Mouse (Mus musculus) olfactory bulb, adult 2 months (tissue): ENCODE results near the gene Cct2. TPM values are rescaled to one million over a fixed set of nuclear protein-coding genes. Genes with fewer than 3 reads are reported as not detected.

ENCODE experiments used
- H3K27ac ChIP-seq: fragments of 200-500 bp; 2 replicates; pipeline ENCODE4 v1.5.1; 2012; ENCODE audit warnings: low read depth, low read length; ENCODE audit not compliant: insufficient read depth
- H3K4me1 ChIP-seq: fragments of 200-500 bp; 2 replicates; pipeline ENCODE4 v1.6.1; 2012; ENCODE audit warnings: low read length; ENCODE audit not compliant: control insufficient read depth, insufficient read depth
- H3K4me3 ChIP-seq: fragments of 200-500 bp; 2 replicates; pipeline ENCODE4 v1.5.1; 2012; ENCODE audit warnings: mild to moderate bottlenecking, low read depth, low read length, moderate library complexity; ENCODE audit not compliant: insufficient read depth
- CTCF ChIP-seq: fragments of 200-500 bp; IDR thresholded peaks from 2 replicates; pipeline ENCODE4 v1.5.1; 2012; ENCODE audit warnings: low read depth, mild to moderate bottlenecking, low read length, moderate library complexity; ENCODE audit not compliant: insufficient read depth
- POLR2A ChIP-seq: fragments of 200-500 bp; IDR thresholded peaks from 2 replicates; pipeline ENCODE4 v1.6.1; 2012; ENCODE audit warnings: mild to moderate bottlenecking, low read depth, low read length, moderate library complexity; ENCODE audit not compliant: insufficient read depth
- WGBS: fragments of 180-500 bp; shearing (Covaris S2); methylation state at CpG from one replicate; pipeline ENCODE4 v1.1.7; 2018; 5-methylcytosine and 5-hydroxymethylcytosine counted together
- polyA plus RNA-seq: library from polyadenylated mRNA; stranded (reverse); fragments of >200 nt; gene quantifications from 2 replicates; pipeline ENCODE4 v1.2.4, GENCODE M21; 2012; ENCODE audit warnings: low replicate concordance; ENCODE audit not compliant: missing spikeins, insufficient read depth, insufficient read length

Cct2 gene
- polyA plus RNA-seq, 1 experiment, result not detected

DNA sequence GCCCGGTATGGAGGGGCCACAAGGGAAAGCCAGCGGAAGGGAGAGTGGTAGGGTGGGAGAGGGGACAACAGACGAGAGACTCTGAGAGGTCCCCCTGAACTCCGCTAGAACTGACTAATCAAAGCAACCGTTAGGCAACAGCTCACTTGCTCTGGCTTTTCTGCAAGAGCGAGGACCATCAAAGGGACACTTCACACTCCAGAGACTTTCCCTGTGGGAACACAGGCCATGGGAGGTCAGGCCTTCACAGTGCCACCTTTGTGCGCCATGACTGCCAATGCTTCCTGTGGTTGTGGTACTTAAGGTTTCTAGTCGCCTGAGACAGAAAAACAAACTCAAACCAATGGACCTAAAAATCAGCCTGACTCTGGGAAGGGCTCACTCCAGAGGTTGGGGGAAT, 52.6 kb downstream of the Cct2 start:
- H3K4me3 ChIP-seq, result no peak overlapping the region
- H3K27ac ChIP-seq, result no peak overlapping the region
- peaks cover 9% of the 10 kb centered on the region for H3K4me1 ChIP-seq
- no peak for TF ChIP-seq POLR2A
- no peak for TF ChIP-seq CTCF
- WGBS, result 83% methylated on average over 8 of the region's 8 CpGs

DNA sequence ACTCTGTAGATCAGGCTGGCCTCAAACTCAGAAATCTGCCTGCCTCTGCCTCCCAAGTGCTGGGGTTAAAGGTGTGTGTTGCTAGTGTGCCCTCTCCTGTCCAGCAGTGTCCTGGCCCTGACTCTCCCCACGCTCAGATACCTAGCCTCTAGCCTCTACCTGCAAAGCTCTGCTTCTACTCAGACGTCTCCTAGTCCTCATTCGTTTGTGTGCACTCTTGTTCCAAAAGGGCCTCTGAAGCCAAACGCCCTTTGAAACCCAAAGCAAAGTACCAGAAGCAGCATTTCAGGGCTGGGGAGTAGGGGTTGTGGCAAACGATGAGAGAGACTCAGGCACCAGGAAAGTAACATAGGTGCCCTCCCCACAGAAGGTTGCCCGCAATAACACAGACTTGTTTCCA, 53.9 kb downstream of the Cct2 start:
- no peak for TF ChIP-seq POLR2A
- no peak for TF ChIP-seq CTCF
- H3K4me1 ChIP-seq, result peaks cover 8% of the 10 kb centered on the region
- WGBS, result 87% methylated on average over 6 of the region's 6 CpGs
- no peak overlapping the region for H3K4me3 ChIP-seq
- no peak overlapping the region for H3K27ac ChIP-seq

DNA sequence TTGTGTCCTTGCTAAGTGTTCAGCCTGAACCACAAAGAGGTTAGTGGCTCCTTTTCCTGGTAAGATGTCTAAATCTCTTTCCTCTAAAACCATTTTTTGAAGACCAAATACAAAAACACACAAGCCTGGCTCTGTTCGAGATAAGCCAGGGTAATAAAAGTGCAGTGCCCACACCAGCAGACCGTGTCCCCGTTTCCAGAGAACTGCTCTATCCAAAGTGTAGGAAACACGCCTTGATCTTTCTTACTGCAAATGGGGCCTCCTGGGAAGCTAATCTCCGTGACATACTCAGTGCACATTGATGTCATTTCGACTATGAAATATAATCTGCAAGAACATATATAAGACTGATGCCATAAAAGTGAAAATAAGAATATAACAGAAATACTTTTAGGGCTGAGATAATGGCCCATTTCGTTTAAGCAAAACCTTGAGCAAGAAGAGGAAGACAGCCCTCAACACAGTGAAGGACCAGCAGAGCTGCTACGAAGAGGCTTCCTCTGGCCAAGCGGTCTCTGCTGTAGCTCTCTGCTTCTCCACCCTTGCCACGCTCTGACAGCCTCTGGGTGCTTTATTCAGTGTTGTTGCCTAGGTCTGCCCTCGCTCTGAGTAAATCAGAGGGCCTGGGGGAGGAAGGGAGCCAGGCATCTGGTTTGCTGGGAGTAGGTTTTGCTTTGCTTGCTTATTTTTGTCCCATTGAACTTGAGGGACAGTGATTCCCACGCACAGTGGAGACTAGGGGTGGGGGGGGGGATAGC, 57.7 kb downstream of the Cct2 start:
- Histone ChIP-seq H3K4me3 (no peak overlapping the region), H3K27ac (0 out of 2 replicates have a peak overlapping the region, but pooled peaks have one; percentile 7), H3K4me1 (peaks cover 10% of the 10 kb centered on the region)
- no peak for TF ChIP-seq POLR2A
- no peak for TF ChIP-seq CTCF
- WGBS, result 67% methylated on average over 12 of the region's 12 CpGs

- TF ChIP-seq POLR2A, result no peak
- no peak for TF ChIP-seq CTCF
- 69% methylated on average over 5 of the region's 5 CpGs for WGBS
- peaks cover 6% of the 10 kb centered on the region for H3K4me1 ChIP-seq
- no peak overlapping the region for H3K4me3 ChIP-seq
- H3K27ac ChIP-seq, result no peak overlapping the region
Observed at GRCm38 (mm10) chr10:117004695-117005094, 58.9 kb downstream of the Cct2 start.

Other genes starting within 250 kb of the Cct2 start
- not detected in 2 replicates for gene Myrfl, start 166.9 kb downstream of the Cct2 start, polyA plus RNA-seq
- gene Rab3ip, start 113.0 kb downstream of the Cct2 start, polyA plus RNA-seq, result not detected in 2 replicates
- gene Gm10271, start 91.2 kb downstream of the Cct2 start, polyA plus RNA-seq, result not detected in 2 replicates
- gene Best3, start 77.5 kb downstream of the Cct2 start, polyA plus RNA-seq, result not detected in 2 replicates
- gene Lrrc10, start 18.5 kb downstream of the Cct2 start, polyA plus RNA-seq, result not detected in 2 replicates
- gene Frs2, start 84.7 kb upstream of the Cct2 start, polyA plus RNA-seq, result not detected in 2 replicates
- gene Yeats4, start 160.7 kb upstream of the Cct2 start, polyA plus RNA-seq, result 578 TPM in 1 of 2 replicates, not detected in the other
- gene 9530003J23Rik, start 174.9 kb upstream of the Cct2 start, polyA plus RNA-seq, result not detected in 2 replicates
- gene Lyz2, start 218.5 kb upstream of the Cct2 start, polyA plus RNA-seq, result not detected in 2 replicates
- gene Lyz1, start 229.1 kb upstream of the Cct2 start, polyA plus RNA-seq, result not detected in 2 replicates